In the genomic region with DNA sequence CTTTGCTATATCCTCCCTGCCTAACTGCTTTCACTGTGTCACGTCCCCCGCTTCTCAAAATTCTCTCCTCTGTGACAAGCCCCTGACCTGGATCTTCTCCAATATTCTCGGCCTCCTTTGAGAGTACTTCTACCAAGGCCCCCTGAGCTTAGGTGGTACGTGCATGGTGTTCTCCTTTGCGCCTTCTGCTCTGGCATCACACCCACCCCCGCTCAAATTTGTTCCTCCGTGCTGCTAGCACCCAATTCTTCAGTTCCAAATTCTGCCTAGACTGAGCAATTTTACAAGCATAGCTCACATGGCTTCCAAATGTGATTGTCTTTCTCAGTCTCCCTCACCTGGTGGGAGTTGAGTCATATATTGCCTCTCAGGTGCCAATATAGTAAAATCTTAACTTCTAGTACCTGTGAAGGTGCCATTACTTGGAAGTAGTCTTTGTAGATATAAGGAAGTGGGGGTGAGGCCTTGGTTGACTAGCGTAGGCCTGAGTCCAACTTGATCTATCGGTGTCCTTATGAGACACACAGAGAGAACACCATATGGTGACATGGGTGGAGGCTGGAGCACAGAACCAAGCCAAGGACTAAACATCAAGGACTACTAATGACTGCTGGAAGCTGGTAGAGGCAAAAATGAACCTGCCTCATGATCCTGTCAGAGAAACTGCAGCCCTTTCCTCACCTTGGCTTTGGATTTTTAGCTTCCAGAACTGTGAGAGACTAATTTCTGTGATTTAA, we compare ENCODE assay signal across 20 mouse cellular contexts.
DNase-seq lines count a peak whose midpoint lies in the region; ATAC-seq and TF ChIP-seq lines count a peak whose summit lies in the region.
"Had no signal": no experiment of that assay in that cellular context is flagged by ENCODE, and none has a peak within 500 bp of the region (broad histone marks: within the 10 kb centered on the region; RNA-seq: fewer than 3 reads in every experiment).

No protein-coding gene starts in this region.

- ATAC-seq in frontal cortex, adult (ENCODE audit: low TSS enrichment): peak; percentile 71
- ATAC-seq: forebrain, embryonic 13.5 days; liver, embryonic 12.5 days; midbrain, embryonic 15.5 days had no signal

- DNase-seq in frontal cortex, postnatal 14 days (ENCODE audit: low spot score in 2 of 2): no peak
- peak; percentile 83 for DNase-seq in brain, adult 2 months (ENCODE audit: low read depth, low spot score)
- peak; percentile 55 for DNase-seq in cerebellum, adult 9-11 months
- peak; percentile 20 to 42 for DNase-seq in left cerebral cortex, adult 2 months (ENCODE audit: extremely low spot score in 1 of 2, low spot score in 2 of 2)
- DNase-seq in thymus, postnatal 14 days: no peak
- no peak for DNase-seq in gastrocnemius, postnatal 36 days
- DNase-seq in B cell, adult 2 months: no peak
- DNase-seq: adrenal gland, postnatal 36 days; kidney, adult 2 months; kidney, postnatal 14 days; lung, adult 2 months; lung, postnatal 36 days had no signal

- no peak overlapping the region for H3K4me3 ChIP-seq in left cerebral cortex, adult 2 months
- H3K4me3 ChIP-seq: forebrain, embryonic 13.5 days; heart, embryonic 10.5 days; hindbrain, embryonic 12.5 days; limb, embryonic 12.5 days; liver, embryonic 12.5 days; midbrain, embryonic 15.5 days; neural tube, embryonic 15.5 days had no signal

- intact Hi-C loops in left cerebral cortex, adult 2 months (cut with DNase I): loop anchor here (2.0 kb wide), 2 partner anchors 16 to 122 kb away; no protein-coding TSS in a partner anchor
- intact Hi-C loops in gastrocnemius, postnatal 36 days (cut with DNase I): no loop called here

- peak overlapping the region; percentile 29 for H3K27ac ChIP-seq in left cerebral cortex, adult 2 months
- H3K27ac ChIP-seq: forebrain, embryonic 13.5 days; heart, embryonic 10.5 days; hindbrain, embryonic 12.5 days; limb, embryonic 12.5 days; liver, embryonic 12.5 days; midbrain, embryonic 15.5 days; neural tube, embryonic 15.5 days had no signal

- TF ChIP-seq CTCF in left cerebral cortex, adult 2 months (IDR thresholded peaks at IDR 0.05): no peak

Comparison
In these comparisons a context has a peak if more than half of its experiments do, and no peak if none do; other contexts are left out.
1. DNase-seq: peak in brain, adult 2 months (single experiment), cerebellum, adult 9-11 months (single experiment) and left cerebral cortex, adult 2 months (2 of 2); none in frontal cortex, postnatal 14 days (0 of 2), thymus, postnatal 14 days (single experiment), gastrocnemius, postnatal 36 days (0 of 2) and B cell, adult 2 months (0 of 2).